Mouse (Mus musculus) heart, postnatal 0 days (tissue): ENCODE measurements around the gene Slc16a2. TPM values are rescaled to one million over a fixed set of nuclear protein-coding genes. Genes with fewer than 3 reads are reported as not detected.

Experiments
- ATAC-seq: fragments of 200-750 bp; cut with Nextera tagmentation; 2 replicates; pipeline ENCODE4 v1.8.0; 2017; ENCODE audit warnings: low read depth, moderate number of reproducible peaks, moderate library complexity; ENCODE audit not compliant: insufficient read depth
- DNase-seq: peaks from one replicate; pipeline ENCODE4 v3.0.0-alpha.2; 2016; ENCODE audit warnings: low spot score
- H3K27ac ChIP-seq: fragments of 300-500 bp; sonication (generic); 2 replicates; pipeline ENCODE4 v1.5.1; 2014; ENCODE audit warnings: low read depth, mild to moderate bottlenecking
- H3K27me3 ChIP-seq: fragments of 300-500 bp; sonication (generic); 2 replicates; pipeline ENCODE4 v1.6.1; 2014; ENCODE audit warnings: low read length, mixed read lengths; ENCODE audit not compliant: control insufficient read depth, insufficient read depth
- H3K36me3 ChIP-seq: fragments of 300-500 bp; sonication (generic); replicated peaks from 2 replicates; pipeline ENCODE4 v1.6.1; 2014; ENCODE audit warnings: low read length, mixed read lengths; ENCODE audit not compliant: control insufficient read depth, insufficient read depth
- H3K4me1 ChIP-seq: fragments of 300-500 bp; sonication (generic); 2 replicates; pipeline ENCODE4 v1.6.1; 2014; ENCODE audit warnings: antibody characterized with exemption; ENCODE audit not compliant: control insufficient read depth, insufficient read depth
- H3K4me2 ChIP-seq: fragments of 300-500 bp; sonication (generic); 2 replicates; pipeline ENCODE4 v1.6.1; 2014; ENCODE audit warnings: low read depth, mild to moderate bottlenecking, low read length, moderate library complexity
- H3K4me3 ChIP-seq: fragments of 300-500 bp; sonication (generic); 2 replicates; pipeline ENCODE4 v1.5.1; 2014; ENCODE audit warnings: low read depth, low read length
- H3K9ac ChIP-seq: fragments of 300-500 bp; sonication (generic); replicated peaks from 2 replicates; pipeline ENCODE4 v1.6.1; 2014; ENCODE audit warnings: low read depth, low read length, mixed read lengths
- H3K9me3 ChIP-seq: fragments of 300-500 bp; sonication (generic); replicated peaks from 2 replicates; pipeline ENCODE4 v1.6.1; 2016; ENCODE audit warnings: low read length; ENCODE audit not compliant: control insufficient read depth
- CTCF ChIP-seq: IDR thresholded peaks from 2 replicates; pipeline ENCODE4 v1.5.1; 2016; ENCODE audit warnings: antibody characterized with exemption, control low read depth, low read depth
- EP300 ChIP-seq: IDR thresholded peaks from 2 replicates; pipeline ENCODE4 v1.6.1; 2016; ENCODE audit warnings: antibody characterized with exemption, low read depth
- WGBS: fragments of 180-500 bp; shearing (Covaris S2); extraction: QIAGEN DNeasy Blood & Tissue Kit; methylation state at CpG from one replicate; pipeline ENCODE4 v1.1.7; 2014; 5-methylcytosine and 5-hydroxymethylcytosine counted together
- polyA plus RNA-seq: library from polyadenylated mRNA; unstranded; fragments of >200 nt; fragmentation: Nextera tagmentation; extraction: Ambion mirVana; gene quantifications from 2 replicates; pipeline ENCODE4 v1.2.1, GENCODE M21; 2015
- total RNA-seq: library from RNA; depleted of rRNA; stranded (reverse); fragments of >200 nt; gene quantifications from 2 replicates; pipeline ENCODE4 v1.2.3, GENCODE M21; 2014; ENCODE audit warnings: low replicate concordance

The Slc16a2 gene
- total and polyA plus RNA-seq, 2 experiments from 2014 or later, result 14.1 to 23.2 TPM

DNA sequence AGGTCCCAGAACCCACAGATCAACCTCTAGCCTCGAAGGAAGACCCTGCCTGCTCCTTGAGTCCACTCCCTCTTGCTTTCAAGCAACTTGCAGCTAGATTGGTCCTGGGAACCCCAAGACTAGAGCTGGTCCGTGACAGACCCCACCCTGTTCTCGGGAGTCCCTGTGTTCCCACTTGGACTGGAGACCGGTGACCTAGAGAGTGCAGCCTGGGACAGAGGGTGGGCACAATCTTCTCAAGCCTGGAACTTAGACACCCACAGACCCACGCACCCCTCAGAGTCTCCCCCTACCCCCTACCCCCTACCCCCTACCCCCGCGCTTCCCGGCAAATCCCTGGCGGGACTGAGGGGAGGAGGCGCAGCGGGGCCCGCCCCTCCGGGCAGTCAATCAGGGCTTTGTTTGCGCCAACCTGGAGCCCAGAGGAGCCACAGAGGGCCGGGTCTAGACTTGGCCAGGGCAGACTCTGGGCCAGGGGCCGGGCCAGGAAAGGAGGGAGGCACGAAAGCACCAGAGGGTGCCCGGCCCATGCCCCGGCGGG is 558 bp upstream of the Slc16a2 start:
- H3K4me1 ChIP-seq, result no peaks in the 10 kb centered on the region
- H3K9ac ChIP-seq, result peak overlapping the region; percentile 47
- H3K4me3 ChIP-seq, result peak overlapping the region; percentile 61
- ATAC-seq, result peak; percentile 74
- WGBS, result 21% methylated on average over 18 of the region's 20 CpGs
- no peaks in the 10 kb centered on the region for H3K9me3 ChIP-seq
- TF ChIP-seq EP300, result no peak
- peaks cover 31% of the 10 kb centered on the region; the same call in 1 of the 2 replicates for H3K27me3 ChIP-seq
- H3K27ac ChIP-seq, result peak overlapping the region; percentile 82
- no peaks in the 10 kb centered on the region for H3K36me3 ChIP-seq
- no peak for DNase-seq
- peak overlapping the region; percentile 83 for H3K4me2 ChIP-seq

DNA sequence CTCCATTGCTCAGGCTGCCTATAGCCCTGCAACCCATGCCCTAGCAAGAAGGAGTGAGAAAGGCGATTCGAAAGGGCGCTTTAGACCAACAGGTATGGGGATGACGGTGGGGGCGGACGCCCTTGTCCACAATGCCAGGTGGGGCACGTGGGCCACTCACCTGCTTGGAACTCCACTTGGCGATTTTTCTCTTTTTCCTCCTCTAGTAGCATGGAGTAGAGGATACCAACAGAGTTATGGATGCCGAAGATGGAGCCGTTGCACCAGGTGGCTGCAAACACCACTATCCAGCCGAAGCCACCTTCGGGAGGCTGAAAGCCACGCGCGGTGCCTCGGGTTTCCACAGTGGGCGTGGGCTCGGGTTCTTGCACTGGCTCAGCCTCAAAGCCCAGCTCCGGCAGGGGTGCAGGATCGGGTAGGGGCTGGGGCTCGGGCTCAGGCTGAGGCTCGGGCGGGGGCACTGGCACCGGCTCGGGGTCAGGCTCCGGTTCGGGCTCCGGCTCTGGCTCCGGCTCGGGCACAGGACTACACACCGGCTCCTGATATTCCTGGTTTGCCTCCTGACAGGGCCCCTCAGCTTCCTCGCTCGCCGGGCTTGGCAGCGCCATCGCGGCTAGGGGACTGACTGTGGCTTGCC is 470 bp downstream of the Slc16a2 start:
- peak overlapping the region; percentile 55 for H3K9ac ChIP-seq
- ATAC-seq (peak; percentile 47), DNase-seq (no peak)
- H3K4me2 ChIP-seq, result peak overlapping the region; percentile 83
- no peaks in the 10 kb centered on the region for H3K9me3 ChIP-seq
- H3K27me3 ChIP-seq, result peaks cover 31% of the 10 kb centered on the region; the same call in 1 of the 2 replicates
- H3K4me3 ChIP-seq, result peak overlapping the region; percentile 61
- H3K27ac ChIP-seq, result peak overlapping the region; percentile 82; the same call in 1 of the 2 replicates
- H3K4me1 ChIP-seq, result no peaks in the 10 kb centered on the region
- WGBS, result 21% methylated on average over 36 of the region's 37 CpGs
- TF ChIP-seq EP300 (no peak), CTCF (no peak)
- H3K36me3 ChIP-seq, result no peaks in the 10 kb centered on the region

DNA sequence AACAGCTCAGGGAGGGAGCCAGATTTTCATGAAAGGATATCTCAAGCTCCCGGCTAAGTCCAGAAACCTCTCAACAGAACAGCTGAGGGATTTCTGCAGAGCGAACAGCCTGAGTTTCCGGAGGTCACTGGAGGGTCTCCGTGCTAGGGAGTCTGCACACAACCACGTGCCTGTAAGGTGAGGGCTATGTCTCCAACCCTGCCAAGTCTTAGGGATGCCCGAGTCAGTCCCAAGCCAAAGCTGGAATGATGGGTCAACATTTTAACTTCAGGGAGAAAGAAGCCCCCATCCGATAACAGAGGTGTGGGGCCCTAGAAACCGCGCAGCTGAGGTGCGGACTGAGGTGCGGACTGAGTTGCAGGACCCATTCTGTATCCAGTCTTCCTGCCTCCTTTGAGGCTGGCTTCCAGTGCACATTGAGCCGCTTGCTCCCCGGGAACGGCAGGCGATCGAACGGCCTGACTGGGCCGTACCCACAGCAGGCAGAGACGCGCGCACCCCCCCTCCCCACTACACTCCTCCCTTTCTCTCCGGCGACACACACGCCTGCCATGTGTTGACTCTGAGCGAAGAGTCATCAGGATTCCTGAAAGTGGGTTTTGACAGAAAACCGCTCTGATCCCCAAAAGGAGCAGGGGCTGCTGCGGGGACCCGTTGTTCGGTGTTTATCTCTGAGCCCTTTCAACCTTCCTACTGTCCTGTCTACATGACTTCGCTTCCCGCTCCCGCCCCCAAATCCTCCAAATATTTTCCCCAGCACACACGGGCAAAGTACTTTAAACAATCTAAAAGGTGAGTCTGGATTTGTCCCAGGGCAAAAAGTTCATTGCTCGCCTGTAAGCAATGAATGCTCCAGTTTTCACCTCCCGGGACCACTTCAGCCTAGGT is 1.2 kb downstream of the Slc16a2 start:
- DNase-seq (no peak), ATAC-seq (no peak)
- 23% methylated on average over 35 of the region's 35 CpGs for WGBS
- H3K4me3 ChIP-seq, result peak overlapping the region; percentile 61
- no peaks in the 10 kb centered on the region for H3K36me3 ChIP-seq
- H3K4me1 ChIP-seq, result no peaks in the 10 kb centered on the region
- TF ChIP-seq CTCF (no peak), EP300 (no peak)
- H3K9me3 ChIP-seq, result no peaks in the 10 kb centered on the region
- H3K4me2 ChIP-seq, result peak overlapping the region; percentile 83
- H3K9ac ChIP-seq, result peak overlapping the region; percentile 55
- H3K27me3 ChIP-seq, result peaks cover 31% of the 10 kb centered on the region; the same call in 1 of the 2 replicates
- H3K27ac ChIP-seq, result no peak overlapping the region

DNA sequence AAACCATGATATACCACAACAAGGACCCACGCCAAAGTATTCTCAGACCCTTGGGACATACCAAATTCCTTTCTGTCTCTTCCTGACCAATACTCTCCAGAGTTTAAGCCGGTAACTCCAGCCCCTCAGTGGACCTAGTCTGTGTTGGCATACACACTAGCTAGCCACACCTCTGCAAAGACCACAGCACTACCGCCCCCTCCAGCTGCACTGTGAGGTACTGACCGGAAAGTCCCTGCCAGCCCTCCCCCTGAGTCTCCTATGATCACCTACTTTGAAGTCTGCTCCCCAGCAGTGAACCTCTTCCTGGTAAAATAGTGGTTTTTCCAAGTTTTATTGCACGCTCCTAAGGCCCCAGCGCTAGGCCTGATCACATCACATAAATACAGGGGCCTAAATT is 2.5 kb downstream of the Slc16a2 start:
- peak overlapping the region; percentile 61; the same call in 1 of the 2 replicates for H3K4me3 ChIP-seq
- H3K27ac ChIP-seq, result no peak overlapping the region
- 64% methylated on average over 6 of the region's 6 CpGs for WGBS

DNA sequence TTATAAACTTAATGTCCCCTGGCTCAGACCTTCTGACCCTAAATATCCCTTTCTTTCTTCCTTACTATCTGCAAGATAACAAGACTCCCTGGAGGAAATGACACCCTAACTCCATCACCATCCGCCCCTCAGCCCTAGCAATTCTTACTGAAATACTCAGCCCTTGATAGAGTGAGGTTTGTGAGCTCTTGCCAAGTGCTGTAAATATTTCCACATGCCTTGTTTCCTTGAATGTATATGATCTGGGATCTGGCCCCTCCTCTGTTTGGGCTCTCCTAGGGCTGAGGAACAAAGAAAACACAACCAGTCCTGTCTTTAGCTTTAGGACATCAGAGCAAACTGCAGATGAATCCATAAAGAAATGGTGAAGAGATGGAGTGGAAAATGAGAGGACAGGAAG is 9.1 kb downstream of the Slc16a2 start:
- no peaks in the 10 kb centered on the region for H3K4me1 ChIP-seq
- no peak for DNase-seq
- no peak overlapping the region for H3K9ac ChIP-seq
- 0 out of 2 replicates have a peak, but pooled peaks have one; percentile 17 for ATAC-seq
- no peak overlapping the region for H3K4me2 ChIP-seq
- peaks cover 16% of the 10 kb centered on the region; the same call in 1 of the 2 replicates for H3K27me3 ChIP-seq
- TF ChIP-seq CTCF (no peak), EP300 (no peak)
- H3K36me3 ChIP-seq, result no peaks in the 10 kb centered on the region
- H3K9me3 ChIP-seq, result no peaks in the 10 kb centered on the region
- 0 out of 2 replicates have a peak overlapping the region, but pooled peaks have one; percentile 17 for H3K27ac ChIP-seq
- WGBS, result 69% methylated on average over 1 of the region's 1 CpGs
- no peak overlapping the region for H3K4me3 ChIP-seq

More for the DNA sequence above, 2.5 kb downstream of the Slc16a2 start:
- Histone ChIP-seq H3K9me3 (no peaks in the 10 kb centered on the region), H3K27me3 (peaks cover 24% of the 10 kb centered on the region; the same call in 1 of the 2 replicates), H3K4me1 (no peaks in the 10 kb centered on the region), H3K36me3 (no peaks in the 10 kb centered on the region), H3K4me2 (peak overlapping the region; percentile 83), H3K9ac (no peak overlapping the region)
- ATAC-seq (no peak), DNase-seq (no peak)
- TF ChIP-seq EP300 (no peak), CTCF (peak; percentile 18; the same call in 1 of the 2 replicates)
